Mouse (Mus musculus): ENCODE measurements at regions not wholly inside any gene's neighbourhood (a gene's known extent, or its start where the extent isn't known, plus 50 kb on each side); places are given as distances from the start of the nearest gene placed in this dataset.

DNA sequence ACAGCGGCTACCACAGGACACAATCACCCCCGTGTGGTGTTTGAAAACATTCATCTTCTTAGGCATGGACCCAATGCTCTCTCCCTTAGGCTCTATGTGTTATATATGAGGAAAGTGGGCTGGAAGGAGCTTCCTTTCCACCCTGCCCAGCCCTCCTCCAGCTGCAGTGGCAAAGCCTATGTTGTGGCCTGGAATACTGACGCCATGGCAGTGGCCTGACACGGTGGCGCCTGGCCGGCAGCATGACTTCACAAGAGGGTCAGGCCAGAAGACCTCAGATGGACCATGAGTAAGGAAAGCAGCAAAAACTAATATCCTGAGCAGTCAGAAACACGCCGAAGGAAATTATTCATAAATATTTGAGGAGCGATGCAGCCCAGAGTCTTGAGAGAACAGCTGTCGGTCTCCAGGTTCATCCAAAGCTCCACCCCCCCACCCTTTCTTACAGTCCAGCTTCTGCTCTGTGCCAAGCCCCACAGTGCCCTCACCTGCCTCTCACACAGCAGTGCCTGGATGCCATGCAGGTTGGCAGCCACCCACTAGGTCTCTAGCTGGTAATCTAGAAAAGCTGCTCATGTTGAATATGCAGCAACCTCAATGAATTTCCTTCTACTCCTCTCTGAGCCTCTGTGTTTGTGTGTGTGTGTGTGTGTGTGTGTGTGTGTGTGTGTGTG lies 577.3 kb upstream of the Clint1 start:
- 91% methylated on average over 10 of the region's 10 CpGs for WGBS
- Histone ChIP-seq H3K4me3 (no peak overlapping the region), H3K27ac (peak overlapping the region; percentile 50; the same call in 1 of the 2 replicates), H3K9me3 (replicated peaks) (no peaks in the 10 kb centered on the region), H3K27me3 (ENCODE audit: low read depth, poor library complexity, severe bottlenecking) (no peaks in the 10 kb centered on the region), H3K36me3 (no peaks in the 10 kb centered on the region), H3K4me1 (peaks cover 24% of the 10 kb centered on the region)
- DNase-seq (ENCODE audit: low spot score): no peak

DNA sequence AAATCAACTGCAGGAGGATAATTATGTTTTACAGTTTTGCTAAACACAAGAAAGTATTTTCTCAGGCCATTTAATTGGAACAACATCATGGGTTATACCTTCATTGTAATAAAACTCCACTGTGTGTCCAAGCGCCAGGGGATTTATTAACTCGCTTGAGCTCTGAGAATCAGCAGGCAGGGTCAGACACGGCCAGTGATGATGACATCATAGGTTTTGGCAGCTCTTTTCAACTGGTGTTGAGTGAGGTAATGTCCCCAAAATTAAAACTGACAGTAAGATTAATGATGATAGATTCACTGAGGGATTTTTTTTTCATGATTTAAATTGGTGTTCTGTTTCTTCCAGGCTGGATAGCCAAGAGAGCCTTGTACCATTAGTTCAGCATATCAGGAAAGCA lies 576.7 kb upstream of the Clint1 start:
- H3K4me3 ChIP-seq: no peak overlapping the region
- WGBS: 55% methylated on average over 3 of the region's 3 CpGs
- no peaks in the 10 kb centered on the region for H3K27me3 ChIP-seq (ENCODE audit: low read depth, poor library complexity, severe bottlenecking)
- peaks cover 24% of the 10 kb centered on the region for H3K4me1 ChIP-seq
- H3K36me3 ChIP-seq: no peaks in the 10 kb centered on the region
- H3K27ac ChIP-seq: no peak overlapping the region
- no peaks in the 10 kb centered on the region for H3K9me3 ChIP-seq (replicated peaks)
- no peak for DNase-seq (ENCODE audit: low spot score)

DNA sequence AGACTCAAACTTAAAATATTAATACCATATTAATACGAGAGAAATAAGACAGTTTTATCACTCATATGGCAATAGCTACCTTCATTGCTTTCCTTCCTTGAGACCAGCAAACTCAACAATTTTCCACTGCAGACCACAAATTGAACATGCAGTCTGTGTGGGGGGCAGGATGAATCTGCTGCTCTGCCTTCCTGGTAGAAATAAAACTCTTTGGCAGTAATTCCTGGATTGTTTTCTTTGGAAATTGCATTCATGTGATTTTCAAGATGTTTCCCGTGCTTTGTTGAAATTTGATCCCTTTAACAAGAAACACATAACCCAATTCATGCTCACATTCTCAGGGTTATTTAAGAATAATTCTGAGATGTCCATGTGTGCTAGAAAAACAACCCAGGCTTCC lies 555.1 kb upstream of the Clint1 start:
- 65% methylated on average over 2 of the region's 2 CpGs for WGBS
- Histone ChIP-seq H3K36me3 (no peaks in the 10 kb centered on the region), H3K4me3 (no peak overlapping the region), H3K27ac (no peak overlapping the region), H3K4me1 (peaks cover 7% of the 10 kb centered on the region; the same call in 1 of the 2 replicates), H3K27me3 (ENCODE audit: low read depth, poor library complexity, severe bottlenecking) (no peaks in the 10 kb centered on the region), H3K9me3 (replicated peaks) (no peaks in the 10 kb centered on the region)
- no peak for DNase-seq (ENCODE audit: low spot score)

GRCm38 (mm10) chr11:45311934-45312333 lies 539.9 kb upstream of the Clint1 start:
- Histone ChIP-seq H3K9me3 (replicated peaks) (no peaks in the 10 kb centered on the region), H3K4me1 (no peaks in the 10 kb centered on the region), H3K4me3 (no peak overlapping the region), H3K27ac (no peak overlapping the region), H3K36me3 (no peaks in the 10 kb centered on the region), H3K27me3 (ENCODE audit: low read depth, poor library complexity, severe bottlenecking) (no peaks in the 10 kb centered on the region)
- WGBS: 91% methylated on average over 6 of the region's 6 CpGs
- DNase-seq (ENCODE audit: low spot score): no peak

DNA sequence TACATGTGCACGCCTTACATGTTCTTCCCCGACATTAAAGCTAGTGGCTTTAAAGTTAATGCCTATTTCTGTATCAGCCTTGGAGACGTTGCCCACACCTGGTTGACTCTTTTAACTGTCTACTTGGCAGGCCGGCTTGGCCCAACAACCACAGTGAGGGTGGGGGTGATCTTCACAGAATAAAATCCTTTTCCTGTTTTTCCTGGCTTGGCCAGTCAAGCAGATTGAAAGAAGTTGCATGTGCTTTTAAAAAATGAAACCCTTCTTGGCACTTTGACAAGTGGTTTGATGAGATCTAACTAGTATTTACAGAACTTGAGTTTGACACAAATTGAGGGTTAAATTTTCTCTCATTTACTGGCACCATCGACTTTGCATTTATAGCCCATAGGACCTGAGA lies 528.1 kb upstream of the Clint1 start:
- WGBS: 89% methylated on average over 5 of the region's 5 CpGs

GRCm38 (mm10) chr11:45330319-45330718 lies 521.5 kb upstream of the Clint1 start:
- Histone ChIP-seq H3K9me3 (replicated peaks) (no peaks in the 10 kb centered on the region), H3K27ac (no peak overlapping the region), H3K36me3 (no peaks in the 10 kb centered on the region), H3K4me3 (no peak overlapping the region), H3K4me1 (no peaks in the 10 kb centered on the region), H3K27me3 (ENCODE audit: low read depth, poor library complexity, severe bottlenecking) (no peaks in the 10 kb centered on the region)
- DNase-seq (ENCODE audit: low spot score): no peak
- WGBS: 81% methylated on average over 2 of the region's 2 CpGs

More for the DNA sequence above, 528.1 kb upstream of the Clint1 start:
- no peaks in the 10 kb centered on the region for H3K36me3 ChIP-seq
- H3K9me3 ChIP-seq (replicated peaks): no peaks in the 10 kb centered on the region
- H3K4me1 ChIP-seq: no peaks in the 10 kb centered on the region
- H3K27me3 ChIP-seq (ENCODE audit: low read depth, poor library complexity, severe bottlenecking): no peaks in the 10 kb centered on the region
- no peak for DNase-seq (ENCODE audit: low spot score)
- H3K27ac ChIP-seq: no peak overlapping the region
- no peak overlapping the region for H3K4me3 ChIP-seq

DNA sequence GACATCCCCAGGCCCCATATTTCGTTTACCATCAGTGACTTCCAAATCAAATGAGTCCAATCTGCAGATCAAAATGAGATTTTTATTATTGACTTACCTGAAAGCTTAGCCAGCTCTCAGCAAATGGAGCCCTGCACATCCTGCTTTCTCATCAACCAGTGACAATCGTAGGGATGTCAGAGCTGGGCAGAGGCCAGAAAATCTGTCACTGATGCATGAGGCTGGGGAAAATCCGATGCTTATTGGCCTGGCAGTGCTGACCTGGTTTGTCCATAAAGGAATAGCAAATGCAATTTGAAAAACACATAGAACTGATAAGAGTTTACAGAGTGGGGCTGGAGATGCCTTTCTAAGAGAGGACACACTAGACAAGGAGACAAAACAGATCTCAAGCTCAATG lies 518.1 kb upstream of the Clint1 start:
- Histone ChIP-seq H3K27ac (no peak overlapping the region), H3K36me3 (no peaks in the 10 kb centered on the region), H3K27me3 (ENCODE audit: low read depth, poor library complexity, severe bottlenecking) (no peaks in the 10 kb centered on the region), H3K9me3 (replicated peaks) (no peaks in the 10 kb centered on the region), H3K4me3 (no peak overlapping the region), H3K4me1 (no peaks in the 10 kb centered on the region)
- no peak for DNase-seq (ENCODE audit: low spot score)
- WGBS: 85% methylated on average over 3 of the region's 3 CpGs

DNA sequence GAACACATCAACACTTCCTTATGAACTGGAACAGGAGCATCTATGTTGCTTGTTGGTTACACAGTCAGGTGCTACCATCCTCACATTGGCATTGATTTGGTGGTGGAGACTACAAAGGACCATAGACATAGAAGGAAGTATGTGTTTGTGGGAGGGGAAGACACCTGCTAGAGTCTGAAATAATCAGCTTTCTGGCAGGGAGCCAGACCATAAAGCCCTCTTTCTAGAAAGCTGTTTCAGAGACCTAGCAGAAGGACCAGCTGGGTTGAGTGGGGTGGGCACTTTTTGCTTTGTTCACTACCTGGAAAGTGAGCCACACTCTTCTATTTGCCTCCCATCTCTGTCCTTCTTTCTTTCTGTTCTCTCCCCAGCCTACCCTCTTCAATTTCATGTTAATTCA lies 502.5 kb upstream of the Clint1 start:
- Histone ChIP-seq H3K36me3 (no peaks in the 10 kb centered on the region), H3K27me3 (ENCODE audit: low read depth, poor library complexity, severe bottlenecking) (no peaks in the 10 kb centered on the region), H3K4me3 (no peak overlapping the region), H3K4me1 (no peaks in the 10 kb centered on the region), H3K9me3 (replicated peaks) (no peaks in the 10 kb centered on the region), H3K27ac (no peak overlapping the region)
- DNase-seq (ENCODE audit: low spot score): no peak

GRCm38 (mm10) chr11:45365343-45365742 lies 486.5 kb upstream of the Clint1 start:
- Histone ChIP-seq H3K4me3 (no peak overlapping the region), H3K4me1 (no peaks in the 10 kb centered on the region), H3K36me3 (no peaks in the 10 kb centered on the region), H3K27me3 (ENCODE audit: low read depth, poor library complexity, severe bottlenecking) (no peaks in the 10 kb centered on the region), H3K9me3 (replicated peaks) (no peaks in the 10 kb centered on the region), H3K27ac (no peak overlapping the region)
- WGBS: 85% methylated on average over 3 of the region's 3 CpGs
- DNase-seq (ENCODE audit: low spot score): no peak

GRCm38 (mm10) chr11:45389243-45390146 lies 462.4 kb upstream of the Clint1 start:
- Histone ChIP-seq H3K36me3 (no peaks in the 10 kb centered on the region), H3K4me3 (no peak overlapping the region; the same call in 1 of the 2 replicates), H3K9me3 (replicated peaks) (no peaks in the 10 kb centered on the region), H3K4me1 (peaks cover 37% of the 10 kb centered on the region), H3K27me3 (ENCODE audit: low read depth, poor library complexity, severe bottlenecking) (no peaks in the 10 kb centered on the region), H3K27ac (peak overlapping the region; percentile 88)
- 37% methylated on average over 11 of the region's 11 CpGs for WGBS
- DNase-seq (ENCODE audit: low spot score): peak; percentile 70

DNA sequence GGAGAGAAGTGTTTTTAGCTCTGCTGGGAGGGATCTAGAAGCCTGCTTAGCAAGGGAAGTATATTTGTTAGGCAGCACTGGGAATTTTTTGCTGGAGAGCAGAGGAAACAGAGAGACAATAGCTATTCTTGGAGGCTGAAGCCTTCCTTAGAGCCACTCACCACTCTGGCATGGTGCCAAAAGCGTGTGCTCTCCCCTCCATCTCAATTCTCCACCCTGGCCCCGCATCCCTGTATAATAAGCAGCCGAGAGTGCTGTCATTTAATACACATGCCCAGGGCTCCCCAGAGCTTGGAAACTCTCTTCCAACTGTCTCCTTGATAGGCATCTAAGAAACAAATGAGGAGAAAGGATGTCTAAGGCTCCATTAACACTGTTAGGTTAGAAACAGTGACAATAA lies 455.8 kb upstream of the Clint1 start:
- H3K4me3 ChIP-seq: no peak overlapping the region
- WGBS: 83% methylated on average over 3 of the region's 3 CpGs
- H3K36me3 ChIP-seq: no peaks in the 10 kb centered on the region
- H3K27ac ChIP-seq: no peak overlapping the region
- no peak for DNase-seq (ENCODE audit: low spot score)
- H3K9me3 ChIP-seq (replicated peaks): no peaks in the 10 kb centered on the region
- H3K4me1 ChIP-seq: peaks cover 33% of the 10 kb centered on the region
- no peaks in the 10 kb centered on the region for H3K27me3 ChIP-seq (ENCODE audit: low read depth, poor library complexity, severe bottlenecking)

DNA sequence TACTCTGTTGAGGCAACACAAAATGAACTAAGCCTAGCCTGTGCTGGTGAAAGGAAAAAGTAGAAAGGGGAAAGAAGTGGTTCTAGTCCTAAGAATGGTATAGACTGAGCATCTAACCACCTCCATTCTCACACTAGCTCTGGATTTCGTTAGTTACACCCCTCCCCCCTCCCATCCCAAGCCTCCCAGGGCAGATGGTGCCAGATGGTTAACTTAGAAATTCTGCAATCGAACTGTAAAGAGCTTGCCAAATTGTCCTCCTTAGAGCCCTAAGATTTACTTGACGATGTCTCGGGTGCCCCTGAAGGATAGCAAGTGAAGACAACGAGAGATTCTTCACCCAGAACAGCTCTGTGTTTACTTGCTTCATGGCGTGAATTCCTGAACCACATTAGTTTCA lies 453.7 kb upstream of the Clint1 start:
- H3K4me3 ChIP-seq: no peak overlapping the region
- H3K27ac ChIP-seq: no peak overlapping the region
- DNase-seq (ENCODE audit: low spot score): no peak
- H3K4me1 ChIP-seq: peaks cover 33% of the 10 kb centered on the region
- no peaks in the 10 kb centered on the region for H3K27me3 ChIP-seq (ENCODE audit: low read depth, poor library complexity, severe bottlenecking)
- H3K36me3 ChIP-seq: no peaks in the 10 kb centered on the region
- WGBS: 47% methylated on average over 6 of the region's 6 CpGs
- H3K9me3 ChIP-seq (replicated peaks): no peaks in the 10 kb centered on the region

GRCm38 (mm10) chr11:45404377-45405029 lies 447.3 kb upstream of the Clint1 start:
- 55% methylated on average over 10 of the region's 10 CpGs for WGBS

More at GRCm38 (mm10) chr11:45404377-45405029, 447.3 kb upstream of the Clint1 start:
- H3K36me3 ChIP-seq: no peaks in the 10 kb centered on the region
- no peak overlapping the region for H3K4me3 ChIP-seq
- no peak for DNase-seq (ENCODE audit: low spot score)
- H3K4me1 ChIP-seq: peaks cover 14% of the 10 kb centered on the region
- H3K27ac ChIP-seq: 0 out of 2 replicates have a peak overlapping the region, but pooled peaks have one; percentile 12
- H3K27me3 ChIP-seq (ENCODE audit: low read depth, poor library complexity, severe bottlenecking): no peaks in the 10 kb centered on the region; the same call in 1 of the 2 replicates
- no peaks in the 10 kb centered on the region for H3K9me3 ChIP-seq (replicated peaks)

Measured in limb, embryonic 10.5 days (tissue).